Mouse (Mus musculus): ENCODE measurements around the gene Tmem88.

GRCm38 (mm10) chr11:69372056-69372779, 25.8 kb downstream of the Tmem88 start:
- TF ChIP-seq CTCF (IDR thresholded peaks at IDR 0.05; ENCODE audit: low read depth, low read length) (no peak), POLR2A (IDR thresholded peaks at IDR 0.05; ENCODE audit: extremely low read depth, insufficient read depth, low read length) (no peak)
